Mouse (Mus musculus) kidney, adult 9 months (tissue): ENCODE measurements around the gene Cfp.

Experiments
- DNase-seq: peaks from one replicate; pipeline ENCODE4 v3.0.0; 2022

Cfp gene

DNA sequence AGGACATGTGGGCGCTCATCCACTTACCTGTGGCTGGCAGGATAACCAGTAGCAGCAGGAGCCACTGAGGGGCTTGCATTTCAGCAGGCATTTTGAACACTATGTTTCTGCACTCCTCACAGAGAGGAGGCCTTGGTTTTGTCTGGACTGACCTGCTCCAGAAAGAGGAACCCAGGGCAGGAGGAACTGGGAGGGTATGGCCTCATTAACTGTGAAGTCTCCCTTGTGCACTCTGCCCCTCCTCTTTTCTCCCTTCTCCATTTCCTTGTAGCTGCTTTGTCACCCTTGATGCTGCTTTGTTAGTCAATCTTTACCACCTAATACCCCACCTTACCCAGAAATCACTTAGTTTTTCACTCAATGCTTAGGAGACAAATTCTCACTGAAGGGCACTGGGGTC lies at the start of gene Cfp:
Cfp (minus strand) TSS at position 192 of the 400 bp plus-strand sequence.
- DNase-seq, result no peak

DNA sequence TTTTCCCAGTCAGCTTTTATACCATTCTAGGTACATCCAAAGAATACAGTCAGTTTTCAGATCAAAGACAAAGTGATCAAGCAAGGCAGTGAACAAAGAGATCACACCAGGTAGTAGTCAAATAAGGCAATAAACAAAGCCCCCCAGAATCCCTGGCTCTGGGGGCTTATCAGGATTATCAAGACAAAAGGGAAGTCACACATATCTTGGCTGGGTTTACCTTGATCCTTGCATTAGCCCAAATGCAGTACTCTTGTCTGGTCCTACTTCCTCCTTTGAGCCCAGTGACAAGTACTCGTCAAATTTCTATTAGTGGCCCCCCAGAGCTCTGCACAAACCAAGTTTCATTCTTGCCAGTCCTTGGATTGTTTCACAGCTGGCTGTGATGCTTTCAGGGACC lies 49.5 kb upstream of the Cfp start:
- no peak for DNase-seq

DNA sequence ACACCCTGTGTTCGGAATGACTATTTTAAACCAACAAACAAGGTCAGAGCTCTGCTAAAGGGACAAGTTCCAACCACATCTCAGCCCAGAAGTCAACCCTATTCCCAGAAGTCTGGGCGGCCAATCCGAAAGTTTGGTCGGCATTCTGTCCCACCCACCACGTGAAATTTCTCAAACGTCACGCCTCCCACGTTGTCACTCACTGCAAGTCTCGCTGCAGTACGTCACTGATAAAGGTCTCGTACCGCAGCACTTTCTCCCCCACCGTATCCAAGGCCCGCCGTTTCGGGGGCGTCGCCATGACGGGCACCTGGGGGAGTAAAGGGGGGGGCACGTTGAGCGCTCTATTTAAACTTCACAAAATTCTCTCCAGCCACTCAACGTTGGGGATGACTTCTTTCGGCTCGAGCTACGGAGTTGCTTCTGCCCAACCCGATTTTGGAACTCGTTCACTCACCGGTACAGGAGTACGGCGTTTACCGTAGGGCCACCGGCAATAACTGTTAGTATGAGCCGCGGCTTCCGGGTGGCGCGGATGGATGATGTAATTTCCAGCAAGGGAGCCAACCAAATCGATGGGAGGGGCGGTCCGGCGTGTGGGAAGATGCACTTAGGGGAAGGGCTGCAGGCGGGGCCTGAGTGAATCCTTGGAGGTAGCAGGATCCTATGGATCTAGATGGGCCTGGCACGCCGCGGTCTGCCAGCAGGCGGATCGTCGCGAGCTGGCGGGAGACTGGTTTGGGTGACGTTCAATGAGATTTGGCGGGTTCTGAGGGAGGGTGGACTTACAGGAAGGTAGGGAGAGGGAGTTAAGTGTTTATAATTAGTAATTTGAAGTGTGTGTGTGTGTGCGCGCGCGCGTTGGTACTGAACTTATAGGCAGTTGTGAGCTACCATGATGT lies 30.4 kb upstream of the Cfp start, which contains the start of gene Uxt:
Uxt (minus strand) TSS at position 541 of the 902 bp plus-strand sequence.
- peak; percentile 89 for DNase-seq

DNA sequence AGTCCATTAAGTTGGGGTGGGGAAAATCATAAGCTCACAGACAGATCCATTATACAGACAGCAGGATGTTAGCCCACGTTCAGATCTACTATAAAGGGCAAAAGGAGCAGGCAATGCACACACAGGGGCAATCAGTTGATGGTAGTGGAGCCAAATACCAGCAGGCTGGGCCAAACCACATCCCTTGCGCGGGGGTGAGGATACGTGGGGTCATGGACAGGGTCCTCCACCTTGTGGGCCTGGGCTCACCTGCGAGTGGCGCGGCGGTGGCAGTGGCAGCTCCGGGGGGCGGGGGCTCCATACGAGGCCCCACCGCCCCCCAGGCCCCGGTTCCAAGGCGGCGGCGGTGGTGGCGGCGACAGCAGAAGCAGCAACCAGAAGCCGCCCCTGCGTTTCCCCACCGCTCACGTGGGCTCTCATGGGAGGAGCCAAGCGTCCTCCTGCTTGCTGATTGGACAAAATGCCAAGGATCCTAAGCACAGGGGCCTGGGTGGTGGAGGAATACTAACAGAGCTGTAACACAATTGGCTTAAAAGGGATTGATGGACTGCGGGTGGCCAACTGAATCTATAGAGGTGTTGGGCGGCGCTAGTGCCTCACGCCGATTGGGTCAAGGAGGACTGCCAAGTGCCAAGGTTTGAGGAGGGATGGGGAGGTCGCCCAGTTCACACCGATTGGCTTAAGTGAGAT lies 19.0 kb upstream of the Cfp start, which contains the start of gene Elk1:
Elk1 (minus strand) TSS at position 418 of the 690 bp plus-strand sequence.
- peak; percentile 85 for DNase-seq

DNA sequence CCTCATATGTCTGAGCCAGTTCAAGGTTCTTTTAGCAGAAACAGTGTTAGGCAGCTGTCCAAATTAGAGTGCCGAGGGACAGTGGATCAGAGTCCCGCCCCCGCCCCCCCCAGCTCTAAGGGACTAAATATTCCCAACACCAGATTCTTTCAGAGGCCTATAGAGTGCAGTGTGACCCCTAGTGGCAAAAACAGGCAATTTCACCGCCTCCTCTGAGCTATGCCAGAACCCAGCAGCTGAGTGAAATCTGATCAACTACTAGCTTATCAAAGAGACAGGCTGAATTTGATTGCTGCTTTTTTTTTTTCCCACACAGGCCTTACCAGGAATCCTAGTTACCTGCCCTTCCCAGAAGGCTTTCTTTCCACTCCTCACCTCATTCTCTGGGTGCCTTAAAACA lies 14.7 kb upstream of the Cfp start:
- peak; percentile 50 for DNase-seq

DNA sequence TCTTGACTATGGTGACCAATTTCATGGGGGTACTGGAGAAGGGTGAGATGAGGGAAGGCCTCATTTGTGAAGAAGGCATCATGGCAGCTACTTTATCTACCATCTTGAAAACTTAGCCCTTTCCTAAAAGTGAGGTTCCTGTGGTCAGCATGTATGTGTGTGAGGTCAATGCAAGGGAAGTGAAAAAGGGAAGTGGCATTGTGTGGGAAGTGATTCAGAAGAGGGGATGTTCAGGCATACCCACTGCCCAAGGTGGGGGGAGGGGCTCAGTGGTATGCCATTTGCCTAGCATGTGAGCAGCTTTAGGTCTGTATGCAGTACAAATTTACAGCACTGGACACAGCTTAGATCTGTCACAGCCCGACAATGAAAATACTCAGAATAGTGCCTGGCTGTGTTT lies 608 bp upstream of the Cfp start:
- DNase-seq, result peak; percentile 2

DNA sequence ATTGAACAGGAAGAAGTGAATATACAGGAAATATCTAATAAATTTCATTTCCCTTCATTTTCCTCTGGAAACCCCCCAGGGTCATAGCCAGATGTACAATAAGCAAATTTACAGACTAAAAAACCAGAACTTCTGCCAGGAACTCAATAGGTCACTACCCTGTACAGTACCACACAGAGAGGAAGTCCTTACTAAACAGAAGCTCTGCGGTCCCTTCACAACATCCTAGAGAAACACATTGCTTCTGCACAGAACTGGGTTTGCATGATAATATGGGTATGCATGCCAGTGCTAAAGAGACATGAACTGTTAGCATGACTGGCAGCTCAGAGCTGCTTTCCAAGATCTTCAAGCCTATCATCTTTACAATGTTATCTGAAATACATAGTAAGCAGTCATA lies 1.5 kb downstream of the Cfp start:
- DNase-seq, result no peak

DNA sequence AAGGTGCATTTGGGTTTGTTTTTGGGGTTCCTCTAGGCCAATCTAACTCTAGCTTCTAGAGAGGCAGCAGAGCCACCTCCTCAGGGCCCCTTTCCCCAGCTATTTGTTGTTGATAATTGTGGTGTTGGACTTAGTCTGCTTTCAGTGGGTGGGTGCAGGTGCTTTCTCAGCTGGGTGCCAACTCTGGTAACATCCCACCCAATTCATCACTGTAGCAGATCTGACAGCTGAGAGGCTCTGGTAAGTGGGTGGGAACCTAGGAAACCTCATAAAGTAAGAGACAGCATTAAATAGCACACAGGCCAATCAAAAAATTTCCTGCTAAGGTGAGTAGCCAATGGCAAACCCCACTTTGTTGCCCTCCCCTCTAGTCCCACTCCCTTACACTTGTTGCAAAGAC lies 6.4 kb downstream of the Cfp start:
- no peak for DNase-seq

DNA sequence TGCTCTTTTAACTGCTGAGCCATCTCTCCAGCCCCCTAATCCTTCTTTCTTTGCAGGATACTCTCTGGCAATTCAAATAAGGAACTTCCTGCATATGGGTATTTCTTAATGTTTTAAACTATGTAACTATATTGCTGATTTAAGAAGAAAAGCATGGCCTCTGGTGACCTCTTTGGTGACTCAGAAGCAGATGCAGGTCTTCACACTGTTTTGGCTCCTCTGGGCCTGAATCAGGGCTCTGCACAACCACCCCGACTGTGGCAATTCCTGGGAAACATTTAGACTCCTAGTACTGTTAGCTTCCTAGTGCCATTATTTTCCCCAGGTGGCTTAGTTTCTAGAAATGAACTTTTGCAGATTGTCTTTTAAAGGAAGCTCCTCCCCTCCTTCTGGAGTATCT lies 7.8 kb downstream of the Cfp start:
- no peak for DNase-seq

DNA sequence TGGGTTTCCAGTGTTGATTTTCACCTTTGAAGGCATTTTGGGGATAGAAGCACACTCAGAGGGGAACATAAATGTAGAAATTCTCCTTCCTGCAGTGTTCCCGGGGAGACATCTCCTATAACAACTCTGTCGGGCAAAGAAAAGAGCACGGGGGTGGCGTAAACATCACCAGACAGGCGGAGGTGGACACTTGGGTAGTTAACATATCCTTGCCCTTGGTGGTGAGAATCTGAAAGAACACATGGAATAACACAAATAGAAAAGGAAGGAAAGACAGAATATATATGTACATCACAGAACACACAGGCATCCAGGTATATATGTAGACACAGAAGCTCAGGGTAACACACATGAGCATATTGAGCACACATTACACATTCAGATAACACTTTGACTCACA lies 10.0 kb downstream of the Cfp start:
- DNase-seq, result no peak

DNA sequence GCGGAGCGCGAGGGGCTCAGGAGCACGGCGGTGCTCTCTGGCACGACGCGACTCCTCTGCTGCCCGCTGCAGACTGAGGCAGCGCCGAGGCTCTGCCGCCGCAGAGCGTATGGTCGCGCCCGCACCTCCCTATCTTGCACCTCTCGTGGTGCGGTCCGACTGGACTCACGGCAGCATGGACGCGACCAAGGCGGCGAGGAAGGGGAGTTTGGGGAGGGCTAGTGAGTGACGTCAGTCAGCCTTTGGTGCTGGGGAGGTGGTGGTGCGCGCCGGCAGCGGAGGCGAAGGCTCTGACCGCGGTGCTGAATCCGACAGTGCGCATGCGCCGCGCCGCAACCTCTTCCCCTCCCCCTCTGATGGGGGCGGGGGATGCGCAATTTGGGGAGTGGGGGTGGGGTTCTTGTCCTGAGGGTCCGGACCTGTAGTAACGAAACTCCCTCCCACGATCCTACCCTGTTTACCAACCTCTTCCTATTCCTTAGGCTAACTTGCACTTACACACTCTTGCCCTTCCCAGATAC lies 10.5 kb downstream of the Cfp start, which contains the start of gene Syn1:
Syn1 (minus strand) TSS at position 161 of the 521 bp plus-strand sequence.
- peak; percentile 77 for DNase-seq

DNA sequence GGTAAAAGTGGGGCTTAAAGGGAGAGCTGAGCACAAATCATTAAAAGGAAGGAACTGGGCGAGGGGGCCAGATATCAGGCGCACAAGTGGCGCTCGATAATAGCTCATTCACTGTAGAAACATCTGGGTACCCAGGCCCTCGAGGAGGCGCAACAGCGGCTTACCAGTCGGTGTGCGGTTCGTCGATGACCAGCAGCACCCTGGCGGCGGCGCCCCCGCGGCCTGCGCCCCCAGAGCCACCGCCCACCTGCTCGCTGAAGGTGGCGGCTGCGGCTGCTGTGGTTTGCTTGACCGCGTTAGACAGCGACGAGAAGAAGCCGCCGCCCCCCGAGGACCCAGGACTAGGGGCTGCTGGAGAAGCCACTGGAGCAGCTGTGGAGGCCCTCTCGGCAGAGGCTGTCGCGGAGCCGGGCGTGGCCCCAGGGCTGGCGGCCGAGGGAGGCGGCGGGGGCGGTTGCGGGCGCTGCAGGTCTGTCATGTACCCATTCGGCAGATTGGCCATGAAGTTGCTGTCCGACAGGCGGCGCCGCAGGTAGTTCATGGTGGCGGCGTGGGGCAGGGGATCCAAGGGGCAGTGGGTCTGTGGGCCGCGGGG lies 11.0 kb downstream of the Cfp start:
- no peak for DNase-seq

DNA sequence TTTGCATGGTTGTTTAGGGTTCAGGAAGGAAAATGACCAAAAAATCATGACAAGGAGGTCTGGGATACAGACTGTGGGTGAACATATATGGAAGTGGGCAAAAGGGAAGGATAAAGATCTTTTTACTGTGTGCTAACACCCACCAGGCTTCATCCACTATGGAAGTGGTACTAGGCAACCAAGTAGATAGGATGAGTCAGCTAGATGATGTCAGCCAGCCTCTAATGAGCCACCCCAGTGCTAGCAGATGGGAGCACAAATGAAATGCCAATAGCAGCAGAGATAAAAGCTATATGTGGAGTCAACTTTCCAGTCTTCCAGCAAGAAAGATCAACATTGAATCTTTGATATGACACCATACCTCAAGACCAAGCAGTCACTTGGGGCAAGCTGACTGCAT lies 16.3 kb downstream of the Cfp start:
- no peak for DNase-seq

DNA sequence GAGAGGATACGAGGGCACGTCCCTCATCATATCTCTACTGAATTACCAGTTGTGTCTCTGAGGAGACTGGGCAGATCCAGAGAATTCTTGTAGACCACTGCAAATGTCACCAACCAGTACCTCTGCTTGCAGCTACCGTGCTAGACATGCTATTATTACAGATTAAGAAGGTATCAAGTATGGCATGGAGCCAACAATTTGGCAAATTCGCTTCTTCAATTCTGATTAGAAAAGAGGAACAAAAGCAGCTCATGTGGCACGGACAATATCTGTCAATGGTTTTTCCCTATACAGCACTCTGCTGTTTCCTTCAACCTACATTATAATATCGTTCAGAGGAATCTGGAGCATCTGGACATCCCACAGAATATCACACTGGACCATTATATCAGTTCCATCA lies 17.6 kb downstream of the Cfp start:
- no peak for DNase-seq

DNA sequence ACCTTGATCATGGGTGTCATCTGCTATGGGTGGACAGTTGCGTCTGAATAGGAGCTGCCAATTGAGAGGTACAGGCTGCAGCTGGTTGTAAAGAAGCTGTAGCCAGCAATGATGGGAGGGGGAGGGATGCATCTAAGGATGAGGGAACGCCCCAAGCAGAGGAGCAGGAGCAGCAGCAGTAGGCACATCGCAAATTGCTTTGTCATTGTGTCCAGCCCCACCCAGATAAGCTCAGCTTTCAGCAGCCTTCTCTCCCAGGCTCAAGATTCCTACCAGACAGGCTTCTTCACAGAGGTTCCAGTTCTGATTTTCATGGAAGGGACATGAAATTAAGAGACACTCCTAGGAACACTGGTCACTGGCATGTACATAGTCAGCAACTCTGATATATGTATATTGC lies 21.3 kb downstream of the Cfp start:
- no peak for DNase-seq
